In the genomic region with DNA sequence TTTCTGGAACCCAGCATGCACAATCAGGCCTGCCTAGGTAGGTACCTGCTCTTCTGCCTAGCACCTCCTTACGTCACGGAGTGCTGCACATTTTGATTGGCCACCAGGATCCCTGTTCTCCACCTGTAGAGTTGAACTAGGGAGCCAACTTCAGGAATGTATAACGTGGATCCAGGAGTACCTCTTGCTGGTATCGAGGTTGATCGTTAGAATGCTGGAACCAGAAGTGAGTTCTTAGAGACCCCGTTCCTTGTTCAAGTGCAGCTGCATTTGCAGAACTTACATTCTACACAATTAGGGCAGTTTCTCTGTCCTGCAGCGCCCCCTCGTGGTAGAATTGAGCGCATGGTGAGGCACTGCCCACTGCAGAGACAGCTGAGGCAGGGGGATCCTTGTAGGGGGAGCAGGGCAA, we compare ENCODE assay signal across 7 mouse cellular contexts. TPM values are rescaled to one million over a fixed set of nuclear protein-coding genes. Genes with fewer than 3 reads are reported as not detected.
A peak's percentile ranks its signal among the peaks of the same experiment; 100 is the strongest.
DNase-seq lines count a peak whose midpoint lies in the region; ATAC-seq and TF ChIP-seq lines count a peak whose summit lies in the region.

No protein-coding gene starts in this region.

- DNase-seq in MEL-GATA-1-ER (ENCODE audit: extremely low read depth, low read depth) = peak; percentile 53
- DNase-seq in left cerebral cortex, postnatal 10 days (ENCODE audit: extremely low spot score in 1 of 2, low spot score in 2 of 2) = peak; percentile 63 to 77
- DNase-seq in midbrain, embryonic 11.5 days (ENCODE audit: low spot score, missing footprints) = peak; percentile 98
- DNase-seq in skeletal muscle tissue, adult 2 months (ENCODE audit: low read depth, low spot score) = peak; percentile 63

- peak; percentile 93 for TF ChIP-seq CTCF in bone marrow macrophage, adult 2 months (IDR thresholded peaks at IDR 0.05; ENCODE audit: low read depth, low read length)

- intact Hi-C loops in left cerebral cortex, postnatal 10 days (cut with DNase I) = loop anchor here (5.0 kb wide), 2 partner anchors 73 to 107 kb away; no protein-coding TSS in a partner anchor

- ATAC-seq in erythroid progenitor cell, adult 5-6 weeks (replicated peaks; ENCODE audit: low FRiP score, poor library complexity, severe bottlenecking) = peak; percentile 55
- 0 out of 2 replicates have a peak, but pooled peaks have one; percentile 21 for ATAC-seq in hindbrain, embryonic 12.5 days (ENCODE audit: low FRiP score)
- peak; percentile 49; the same call in 1 of the 2 replicates for ATAC-seq in midbrain, embryonic 11.5 days (ENCODE audit: low FRiP score)

- TF ChIP-seq POLR2A in bone marrow macrophage, adult 2 months (IDR thresholded peaks at IDR 0.05; ENCODE audit: borderline replicate concordance, low read depth, low read length) = no peak

- no peaks in the 10 kb centered on the region for H3K27me3 ChIP-seq in hindbrain, embryonic 12.5 days
- no peaks in the 10 kb centered on the region for H3K27me3 ChIP-seq in midbrain, embryonic 11.5 days (ENCODE audit: control insufficient read depth, insufficient read depth, low read length)

- no peak overlapping the region for H3K4me2 ChIP-seq in hindbrain, embryonic 12.5 days (replicated peaks)
- no peak overlapping the region for H3K4me2 ChIP-seq in midbrain, embryonic 11.5 days

- H3K9ac ChIP-seq in hindbrain, embryonic 12.5 days = no peak overlapping the region
- no peak overlapping the region for H3K9ac ChIP-seq in midbrain, embryonic 11.5 days (ENCODE audit: low read length)

- WGBS in hindbrain, embryonic 12.5 days = 26% methylated on average over 9 of the region's 9 CpGs
- WGBS in midbrain, embryonic 11.5 days = 19% methylated on average over 9 of the region's 9 CpGs

- H3K9me3 ChIP-seq in hindbrain, embryonic 12.5 days (replicated peaks) = no peaks in the 10 kb centered on the region
- H3K9me3 ChIP-seq in midbrain, embryonic 11.5 days (ENCODE audit: control insufficient read depth, low read length) = no peaks in the 10 kb centered on the region

- no peaks in the 10 kb centered on the region for H3K36me3 ChIP-seq in hindbrain, embryonic 12.5 days
- no peaks in the 10 kb centered on the region for H3K36me3 ChIP-seq in midbrain, embryonic 11.5 days (ENCODE audit: control insufficient read depth, insufficient read depth, low read length)

- H3K27ac ChIP-seq in bone marrow macrophage, adult 2 months (ENCODE audit: insufficient read depth, low read depth, low read length) = no peak overlapping the region
- no peak overlapping the region for H3K27ac ChIP-seq in hindbrain, embryonic 12.5 days
- H3K27ac ChIP-seq in midbrain, embryonic 11.5 days (ENCODE audit: low read depth, low read length) = no peak overlapping the region

- H3K4me1 ChIP-seq in bone marrow macrophage, adult 2 months (ENCODE audit: control insufficient read depth, insufficient read depth, low read length) = peaks cover 2% of the 10 kb centered on the region; the same call in 1 of the 2 replicates
- peaks cover 3% of the 10 kb centered on the region; the same call in 1 of the 2 replicates for H3K4me1 ChIP-seq in hindbrain, embryonic 12.5 days
- 0 out of 2 replicates have a peak, but pooled peaks cover 2% of the 10 kb centered on the region for H3K4me1 ChIP-seq in midbrain, embryonic 11.5 days (ENCODE audit: control insufficient read depth, insufficient read depth, low read length)

- H3K4me3 ChIP-seq in bone marrow macrophage, adult 2 months (ENCODE audit: insufficient read depth, low read length) = no peak overlapping the region
- no peak overlapping the region for H3K4me3 ChIP-seq in hindbrain, embryonic 12.5 days
- no peak overlapping the region for H3K4me3 ChIP-seq in midbrain, embryonic 11.5 days (ENCODE audit: low read depth, low read length)

RNA-seq across cellular contexts. Expression of a gene that starts 14.5 kb away (rescaled TPM):
- polyA plus RNA-seq in bone marrow macrophage, adult 2 months (2012; ENCODE audit: insufficient read depth, insufficient read length, missing spikeins) = 0.24 TPM in 1 of 2 replicates, not detected in the other
- not detected in 2 replicates for total RNA-seq in erythroid progenitor cell, adult 5-6 weeks (2015; ENCODE audit: low replicate concordance)
- not detected in 2 replicates for total RNA-seq in erythroid progenitor cell, adult 5-6 weeks (2017; ENCODE audit: low replicate concordance)
- polyA plus RNA-seq in hindbrain, embryonic 12.5 days (2016; fragmentation: Nextera tagmentation; extraction: Ambion mirVana) = 1.6 and 2.2 TPM in 2 replicates
- 1 to 10 TPM; 2.4 to 2.6 TPM for total RNA-seq in left cerebral cortex, postnatal 10 days (2021)
- 1.0 and 1.6 TPM in 2 replicates for polyA plus RNA-seq in midbrain, embryonic 11.5 days (2014; fragmentation: Nextera tagmentation; extraction: Ambion mirVana)

RNA-seq across cellular contexts. Expression of a gene that starts 18.2 kb away (rescaled TPM):
- polyA plus RNA-seq in bone marrow macrophage, adult 2 months (2012; ENCODE audit: insufficient read depth, insufficient read length, missing spikeins) = 0.78 and 1.6 TPM in 2 replicates
- total RNA-seq in erythroid progenitor cell, adult 5-6 weeks (2015; ENCODE audit: low replicate concordance) = 2.9 TPM in 1 of 2 replicates, not detected in the other
- 0.64 and 4.4 TPM in 2 replicates for total RNA-seq in erythroid progenitor cell, adult 5-6 weeks (2017; ENCODE audit: low replicate concordance)
- polyA plus RNA-seq in hindbrain, embryonic 12.5 days (2016; fragmentation: Nextera tagmentation; extraction: Ambion mirVana) = 12.3 and 14.3 TPM in 2 replicates
- total RNA-seq in left cerebral cortex, postnatal 10 days (2021) = 10 to 100 TPM; 70.1 to 72.6 TPM
- polyA plus RNA-seq in midbrain, embryonic 11.5 days (2014; fragmentation: Nextera tagmentation; extraction: Ambion mirVana) = 8.0 and 10.4 TPM in 2 replicates

RNA-seq across cellular contexts. Expression of a gene that starts 24.1 kb away (rescaled TPM):
- polyA plus RNA-seq in bone marrow macrophage, adult 2 months (2012; ENCODE audit: insufficient read depth, insufficient read length, missing spikeins) = 0.58 TPM in 1 of 2 replicates, not detected in the other
- total RNA-seq in erythroid progenitor cell, adult 5-6 weeks (2015; ENCODE audit: low replicate concordance) = not detected in 2 replicates
- not detected in 2 replicates for total RNA-seq in erythroid progenitor cell, adult 5-6 weeks (2017; ENCODE audit: low replicate concordance)
- polyA plus RNA-seq in hindbrain, embryonic 12.5 days (2016; fragmentation: Nextera tagmentation; extraction: Ambion mirVana) = not detected in 2 replicates
- not detected for total RNA-seq in left cerebral cortex, postnatal 10 days (2021)
- polyA plus RNA-seq in midbrain, embryonic 11.5 days (2014; fragmentation: Nextera tagmentation; extraction: Ambion mirVana) = not detected in 2 replicates

RNA-seq across cellular contexts. Expression of a gene that starts 25.1 kb away (rescaled TPM):
- 7.1 and 8.7 TPM in 2 replicates for polyA plus RNA-seq in bone marrow macrophage, adult 2 months (2012; ENCODE audit: insufficient read depth, insufficient read length, missing spikeins)
- total RNA-seq in erythroid progenitor cell, adult 5-6 weeks (2015; ENCODE audit: low replicate concordance) = 7.1 and 8.6 TPM in 2 replicates
- 4.6 and 11.6 TPM in 2 replicates for total RNA-seq in erythroid progenitor cell, adult 5-6 weeks (2017; ENCODE audit: low replicate concordance)
- 4.3 and 4.8 TPM in 2 replicates for polyA plus RNA-seq in hindbrain, embryonic 12.5 days (2016; fragmentation: Nextera tagmentation; extraction: Ambion mirVana)
- 10 to 100 TPM; 15.2 to 15.3 TPM for total RNA-seq in left cerebral cortex, postnatal 10 days (2021)
- 3.5 and 3.8 TPM in 2 replicates for polyA plus RNA-seq in midbrain, embryonic 11.5 days (2014; fragmentation: Nextera tagmentation; extraction: Ambion mirVana)

RNA-seq across cellular contexts. Expression of a gene that starts 30.9 kb away (rescaled TPM):
- polyA plus RNA-seq in bone marrow macrophage, adult 2 months (2012; ENCODE audit: insufficient read depth, insufficient read length, missing spikeins) = not detected in 2 replicates
- total RNA-seq in erythroid progenitor cell, adult 5-6 weeks (2015; ENCODE audit: low replicate concordance) = not detected in 2 replicates
- total RNA-seq in erythroid progenitor cell, adult 5-6 weeks (2017; ENCODE audit: low replicate concordance) = not detected in 2 replicates
- polyA plus RNA-seq in hindbrain, embryonic 12.5 days (2016; fragmentation: Nextera tagmentation; extraction: Ambion mirVana) = 0.19 and 0.23 TPM in 2 replicates
- total RNA-seq in left cerebral cortex, postnatal 10 days (2021) = under 1 TPM; 0.24 to 0.32 TPM
- polyA plus RNA-seq in midbrain, embryonic 11.5 days (2014; fragmentation: Nextera tagmentation; extraction: Ambion mirVana) = not detected in 2 replicates
